Mouse (Mus musculus): ENCODE measurements around the gene Col4a1.

GRCm38 (mm10) chr8:11308570-11308998 lies 4.0 kb downstream of the Col4a1 start:
- TF ChIP-seq CTCF (IDR thresholded peaks at IDR 0.05; ENCODE audit: borderline replicate concordance, insufficient read depth, low read depth, low read length) (no peak), POLR2A (IDR thresholded peaks at IDR 0.05; ENCODE audit: borderline replicate concordance, insufficient read depth, low read length) (no peak)
